Mouse (Mus musculus) limb, embryonic 14.5 days (tissue): ENCODE measurements at regions not wholly inside any gene's neighbourhood (a gene's known extent, or its start where the extent isn't known, plus 50 kb on each side); places are given as distances from the start of the nearest gene placed in this dataset.

Source experiments
- ATAC-seq: fragments of 200-750 bp; cut with Nextera tagmentation; 2 replicates; pipeline ENCODE4 v1.8.0; 2017; ENCODE audit warnings: low read depth, moderate number of reproducible peaks, moderate TSS enrichment; ENCODE audit not compliant: low FRiP score
- DNase-seq: peaks from one replicate; pipeline ENCODE4 v3.0.0-alpha.2; 2015; ENCODE audit warnings: low spot score
- H3K27ac ChIP-seq: fragments of 300-500 bp; sonication (generic); replicated peaks from 2 replicates; pipeline ENCODE4 v1.5.1; 2014; ENCODE audit warnings: low read depth, mild to moderate bottlenecking, low read length, moderate library complexity, mixed read lengths
- H3K27me3 ChIP-seq: fragments of 300-500 bp; sonication (generic); 2 replicates; pipeline ENCODE4 v1.6.1; 2014; ENCODE audit warnings: low read length, mixed read lengths; ENCODE audit not compliant: control insufficient read depth, insufficient read depth
- H3K36me3 ChIP-seq: fragments of 300-500 bp; sonication (generic); 2 replicates; pipeline ENCODE4 v1.6.1; 2014; ENCODE audit warnings: mild to moderate bottlenecking, low read length, moderate library complexity, mixed read lengths; ENCODE audit not compliant: control insufficient read depth, insufficient read depth
- H3K4me1 ChIP-seq: fragments of 300-500 bp; sonication (generic); 2 replicates; pipeline ENCODE4 v1.6.1; 2014; ENCODE audit warnings: antibody characterized with exemption, low read length, mixed read lengths; ENCODE audit not compliant: control insufficient read depth, insufficient read depth
- H3K4me2 ChIP-seq: fragments of 300-500 bp; sonication (generic); replicated peaks from 2 replicates; pipeline ENCODE4 v1.6.1; 2014; ENCODE audit warnings: low read depth, mild to moderate bottlenecking, low read length, moderate library complexity; ENCODE audit not compliant: severe bottlenecking
- H3K4me3 ChIP-seq: fragments of 300-500 bp; sonication (generic); replicated peaks from 2 replicates; pipeline ENCODE4 v1.5.1; 2014; ENCODE audit warnings: low read length
- H3K9ac ChIP-seq: fragments of 300-500 bp; sonication (generic); 2 replicates; pipeline ENCODE4 v1.6.1; 2014; ENCODE audit warnings: mild to moderate bottlenecking, low read depth, low read length, moderate library complexity; ENCODE audit not compliant: severe bottlenecking
- H3K9me3 ChIP-seq: fragments of 300-500 bp; sonication (generic); 2 replicates; pipeline ENCODE4 v1.6.1; 2016; ENCODE audit warnings: low read length; ENCODE audit not compliant: control insufficient read depth
- POLR2A ChIP-seq: fragments of 200-500 bp; IDR thresholded peaks from 2 replicates; pipeline ENCODE4 v1.8.0; 2012; ENCODE audit warnings: inconsistent platforms, mild to moderate bottlenecking, moderate library complexity, borderline replicate concordance; ENCODE audit not compliant: insufficient read depth, insufficient read length; ENCODE audit errors: extremely low read depth
- WGBS: fragments of 180-500 bp; shearing (Covaris S2); extraction: QIAGEN DNeasy Blood & Tissue Kit; methylation state at CpG from one replicate; pipeline ENCODE4 v1.1.7; 2014; 5-methylcytosine and 5-hydroxymethylcytosine counted together

DNA sequence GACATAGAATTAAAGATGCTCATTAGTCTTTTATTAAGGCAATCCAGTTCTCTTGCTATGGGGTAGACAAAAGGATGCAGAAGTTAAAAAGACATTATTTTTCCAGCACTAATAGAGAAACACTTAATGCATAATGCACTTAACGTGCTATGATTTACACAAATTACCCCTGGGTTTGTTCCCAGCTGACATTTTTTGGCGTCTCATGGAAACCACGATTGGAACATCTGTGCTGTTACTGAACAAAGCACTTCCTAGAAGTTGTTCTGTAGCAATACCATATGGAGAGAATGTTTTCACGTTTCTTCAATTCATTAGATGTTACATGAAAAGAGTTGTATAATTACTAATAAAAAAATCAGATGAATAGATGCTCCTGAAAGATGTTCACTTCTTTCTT, 635.2 kb downstream of the Gm597 start:
- no peak for TF ChIP-seq POLR2A
- H3K4me1 ChIP-seq: no peaks in the 10 kb centered on the region
- no peak overlapping the region for H3K27ac ChIP-seq
- H3K4me2 ChIP-seq: no peak overlapping the region
- no peak overlapping the region for H3K9ac ChIP-seq
- H3K36me3 ChIP-seq: no peaks in the 10 kb centered on the region
- 57% methylated on average over 4 of the region's 4 CpGs for WGBS
- no peaks in the 10 kb centered on the region for H3K9me3 ChIP-seq
- no peak overlapping the region for H3K4me3 ChIP-seq
- H3K27me3 ChIP-seq: no peaks in the 10 kb centered on the region
- DNase-seq (no peak), ATAC-seq (no peak)

DNA sequence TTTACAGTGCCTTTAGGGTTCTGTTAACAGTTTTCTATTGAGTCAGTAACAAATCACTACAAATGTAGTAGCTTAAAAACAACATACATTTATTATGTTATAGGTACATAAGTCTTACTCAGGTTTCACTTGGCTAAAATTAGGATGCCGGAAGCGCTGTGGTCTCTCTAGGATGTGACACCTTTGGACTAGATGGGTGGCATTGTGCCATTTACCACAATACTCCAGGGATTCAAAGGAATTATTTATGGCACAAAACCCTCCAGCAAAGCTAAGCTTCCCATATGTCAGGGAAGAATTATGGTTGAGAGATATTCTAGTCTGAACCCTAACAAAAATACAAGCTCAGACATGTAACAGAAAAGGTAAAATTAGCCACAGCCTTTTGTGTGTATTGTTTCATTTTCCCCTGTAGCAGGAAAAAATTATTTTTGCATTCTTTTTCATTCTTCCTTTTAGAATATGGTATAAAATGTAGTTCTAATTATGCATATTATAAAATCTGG, 678.0 kb downstream of the Gm597 start:
- WGBS: 70% methylated on average over 2 of the region's 2 CpGs
- ATAC-seq: no peak
- H3K27ac ChIP-seq: no peak overlapping the region

DNA sequence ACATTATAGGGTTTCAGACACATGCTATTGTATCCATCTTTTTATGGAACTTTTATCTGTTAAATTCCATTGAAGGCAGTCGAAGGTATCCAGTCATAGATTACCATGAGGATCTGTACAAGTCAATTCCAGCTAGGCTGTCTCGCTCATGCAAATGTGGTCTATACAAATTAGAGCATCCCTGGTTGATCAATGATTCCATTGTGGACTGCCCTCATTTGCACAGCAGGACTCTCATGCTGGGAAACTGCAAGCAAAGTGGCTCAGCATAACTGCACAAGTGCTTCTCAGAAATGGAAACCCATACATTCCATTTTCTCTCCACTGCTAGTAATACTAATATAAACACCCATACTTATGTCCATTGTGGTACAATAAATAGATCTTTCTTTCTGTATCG, 695.6 kb downstream of the Gm597 start:
- H3K4me1 ChIP-seq: no peaks in the 10 kb centered on the region
- no peaks in the 10 kb centered on the region for H3K9me3 ChIP-seq
- H3K27ac ChIP-seq: no peak overlapping the region
- no peak for ATAC-seq
- H3K27me3 ChIP-seq: no peaks in the 10 kb centered on the region
- no peak for DNase-seq
- no peak overlapping the region for H3K4me3 ChIP-seq
- H3K4me2 ChIP-seq: no peak overlapping the region
- 85% methylated on average over 3 of the region's 3 CpGs for WGBS
- no peaks in the 10 kb centered on the region for H3K36me3 ChIP-seq
- TF ChIP-seq POLR2A: no peak
- H3K9ac ChIP-seq: no peak overlapping the region

More for the DNA sequence above, 678.0 kb downstream of the Gm597 start:
- Histone ChIP-seq H3K27me3 (no peaks in the 10 kb centered on the region), H3K9me3 (no peaks in the 10 kb centered on the region), H3K4me1 (no peaks in the 10 kb centered on the region), H3K4me2 (no peak overlapping the region), H3K9ac (no peak overlapping the region), H3K4me3 (no peak overlapping the region), H3K36me3 (no peaks in the 10 kb centered on the region)
- TF ChIP-seq POLR2A: no peak
- no peak for DNase-seq

DNA sequence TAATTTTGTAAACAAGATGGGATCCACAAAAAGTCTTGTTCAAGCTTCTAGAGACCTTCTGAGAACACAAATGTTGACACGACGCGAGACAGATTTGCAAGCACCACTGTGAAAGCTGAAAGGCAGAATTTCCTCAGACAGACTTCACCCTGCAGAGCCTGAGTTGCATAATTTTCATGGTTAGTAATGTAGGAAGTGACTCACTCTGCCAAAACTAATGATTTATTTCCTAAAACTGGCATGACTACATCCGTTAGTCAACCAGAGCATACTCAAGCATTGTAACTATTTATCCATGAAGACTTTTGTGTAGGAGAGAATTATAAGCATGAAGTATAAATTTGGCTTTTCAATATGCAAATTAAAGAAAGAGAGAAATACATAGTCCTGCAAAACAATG, 726.1 kb downstream of the Gm597 start:
- Histone ChIP-seq H3K4me1 (no peaks in the 10 kb centered on the region), H3K27me3 (no peaks in the 10 kb centered on the region), H3K4me2 (no peak overlapping the region), H3K36me3 (no peaks in the 10 kb centered on the region), H3K9ac (no peak overlapping the region), H3K27ac (no peak overlapping the region), H3K4me3 (no peak overlapping the region), H3K9me3 (no peaks in the 10 kb centered on the region)
- DNase-seq (no peak), ATAC-seq (no peak)
- no peak for TF ChIP-seq POLR2A
- WGBS: 80% methylated on average over 4 of the region's 4 CpGs

DNA sequence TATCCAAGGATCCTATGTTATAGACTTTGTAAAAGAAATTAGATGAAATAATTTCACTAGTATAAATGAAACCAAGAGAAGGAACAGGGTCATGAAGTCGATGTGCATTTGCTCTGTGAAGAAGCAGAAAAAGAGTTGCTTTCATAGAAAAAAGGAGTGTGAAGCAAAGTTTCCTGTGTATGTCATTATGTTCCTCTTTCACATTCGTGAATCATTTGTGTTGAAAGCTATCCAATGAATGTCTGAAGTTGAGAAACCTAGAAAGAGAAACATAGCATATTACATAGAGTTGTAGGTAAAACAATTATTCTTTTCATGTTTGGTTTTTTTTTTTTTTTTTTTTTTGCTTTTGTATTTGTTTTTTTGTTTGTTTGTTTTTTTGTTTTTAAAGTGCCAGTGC, 732.1 kb downstream of the Gm597 start:
- Histone ChIP-seq H3K9me3 (no peaks in the 10 kb centered on the region), H3K4me3 (no peak overlapping the region), H3K36me3 (no peaks in the 10 kb centered on the region), H3K27ac (no peak overlapping the region), H3K4me2 (no peak overlapping the region), H3K27me3 (no peaks in the 10 kb centered on the region), H3K4me1 (no peaks in the 10 kb centered on the region), H3K9ac (no peak overlapping the region)
- no peak for DNase-seq
- WGBS: 57% methylated on average over 2 of the region's 2 CpGs
- no peak for TF ChIP-seq POLR2A
- ATAC-seq: no peak

DNA sequence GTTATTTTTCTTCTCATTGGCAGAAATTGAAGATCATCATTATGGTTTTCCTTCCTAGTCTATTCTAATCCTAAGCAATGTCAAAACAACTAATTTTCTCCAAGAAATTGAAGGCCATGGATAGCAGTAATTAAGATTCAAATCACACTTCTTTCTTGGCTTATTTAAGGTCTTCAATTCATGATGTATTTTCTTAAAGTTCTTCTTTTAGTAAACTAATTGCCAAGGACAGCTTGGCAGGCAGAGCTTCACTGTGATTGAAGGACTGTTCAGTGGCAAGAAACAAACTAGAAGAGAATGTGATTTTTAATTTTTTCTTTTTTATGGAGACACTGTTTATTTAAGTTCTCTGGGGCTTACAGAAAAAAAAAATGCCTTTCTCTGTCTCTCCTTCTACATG, 732.7 kb downstream of the Gm597 start:
- no peak overlapping the region for H3K27ac ChIP-seq
- no peak overlapping the region for H3K4me2 ChIP-seq
- H3K9ac ChIP-seq: no peak overlapping the region
- no peaks in the 10 kb centered on the region for H3K36me3 ChIP-seq
- no peaks in the 10 kb centered on the region for H3K27me3 ChIP-seq
- DNase-seq (no peak), ATAC-seq (no peak)
- H3K9me3 ChIP-seq: no peaks in the 10 kb centered on the region
- H3K4me1 ChIP-seq: no peaks in the 10 kb centered on the region
- TF ChIP-seq POLR2A: no peak
- H3K4me3 ChIP-seq: no peak overlapping the region
